Mouse (Mus musculus): ENCODE results near the gene Nck2. TPM values are rescaled to one million over a fixed set of nuclear protein-coding genes. Genes with fewer than 3 reads are reported as not detected.

The Nck2 gene
- polyA plus RNA-seq, 1 experiment, result 21.0 TPM

- H3K4me1 ChIP-seq (ENCODE audit: control insufficient read depth, insufficient read depth, low read length), result no peaks in the 10 kb centered on the region
- 80% methylated on average over 4 of the region's 4 CpGs for WGBS
- H3K27ac ChIP-seq (ENCODE audit: control insufficient read depth, insufficient read depth, low read depth, low read length, poor library complexity), result no peak overlapping the region
- H3K4me3 ChIP-seq (replicated peaks; ENCODE audit: control insufficient read depth, low read depth, low read length), result no peak overlapping the region
- TF ChIP-seq CTCF (IDR thresholded peaks at IDR 0.05; ENCODE audit: control insufficient read depth, insufficient read depth, low read length), result no peak
- TF ChIP-seq POLR2A (IDR thresholded peaks at IDR 0.05; ENCODE audit: borderline replicate concordance, control insufficient read depth, low read depth, low read length), result no peak
Measured at GRCm38 (mm10) chr1:43422969-43423748, 21.2 kb upstream of the Nck2 start.

- 56% methylated on average over 4 of the region's 4 CpGs for WGBS
Measured at GRCm38 (mm10) chr1:43426526-43426925, 17.9 kb upstream of the Nck2 start.

GRCm38 (mm10) chr1:43426993-43427535 is 17.3 kb upstream of the Nck2 start:
- H3K27ac ChIP-seq (ENCODE audit: control insufficient read depth, insufficient read depth, low read depth, low read length, poor library complexity), result no peak overlapping the region
- no peak overlapping the region for H3K4me3 ChIP-seq (replicated peaks; ENCODE audit: control insufficient read depth, low read depth, low read length)
- H3K4me1 ChIP-seq (ENCODE audit: control insufficient read depth, insufficient read depth, low read length), result no peaks in the 10 kb centered on the region
- WGBS, result 84% methylated on average over 6 of the region's 6 CpGs
- TF ChIP-seq CTCF (IDR thresholded peaks at IDR 0.05; ENCODE audit: control insufficient read depth, insufficient read depth, low read length), result no peak
- TF ChIP-seq POLR2A (IDR thresholded peaks at IDR 0.05; ENCODE audit: borderline replicate concordance, control insufficient read depth, low read depth, low read length), result no peak

More at GRCm38 (mm10) chr1:43426526-43426925, 17.9 kb upstream of the Nck2 start:
- H3K27ac ChIP-seq (ENCODE audit: control insufficient read depth, insufficient read depth, low read depth, low read length, poor library complexity), result no peak overlapping the region
- H3K4me1 ChIP-seq (ENCODE audit: control insufficient read depth, insufficient read depth, low read length), result no peaks in the 10 kb centered on the region
- no peak overlapping the region for H3K4me3 ChIP-seq (replicated peaks; ENCODE audit: control insufficient read depth, low read depth, low read length)
- TF ChIP-seq POLR2A (IDR thresholded peaks at IDR 0.05; ENCODE audit: borderline replicate concordance, control insufficient read depth, low read depth, low read length) (no peak), CTCF (IDR thresholded peaks at IDR 0.05; ENCODE audit: control insufficient read depth, insufficient read depth, low read length) (no peak)

- H3K4me1 ChIP-seq (ENCODE audit: control insufficient read depth, insufficient read depth, low read length), result no peaks in the 10 kb centered on the region
- 62% methylated on average over 9 of the region's 9 CpGs for WGBS
- no peak overlapping the region for H3K4me3 ChIP-seq (replicated peaks; ENCODE audit: control insufficient read depth, low read depth, low read length)
- TF ChIP-seq CTCF (IDR thresholded peaks at IDR 0.05; ENCODE audit: control insufficient read depth, insufficient read depth, low read length) (no peak), POLR2A (IDR thresholded peaks at IDR 0.05; ENCODE audit: borderline replicate concordance, control insufficient read depth, low read depth, low read length) (no peak)
- H3K27ac ChIP-seq (ENCODE audit: control insufficient read depth, insufficient read depth, low read depth, low read length, poor library complexity), result no peak overlapping the region
Measured at GRCm38 (mm10) chr1:43429924-43430876, 14.2 kb upstream of the Nck2 start.

GRCm38 (mm10) chr1:43433853-43434252 is 10.5 kb upstream of the Nck2 start:
- H3K27ac ChIP-seq (ENCODE audit: control insufficient read depth, insufficient read depth, low read depth, low read length, poor library complexity), result no peak overlapping the region
- no peak overlapping the region for H3K4me3 ChIP-seq (replicated peaks; ENCODE audit: control insufficient read depth, low read depth, low read length)
- H3K4me1 ChIP-seq (ENCODE audit: control insufficient read depth, insufficient read depth, low read length), result no peaks in the 10 kb centered on the region
- TF ChIP-seq CTCF (IDR thresholded peaks at IDR 0.05; ENCODE audit: control insufficient read depth, insufficient read depth, low read length) (no peak), POLR2A (IDR thresholded peaks at IDR 0.05; ENCODE audit: borderline replicate concordance, control insufficient read depth, low read depth, low read length) (no peak)
- 78% methylated on average over 4 of the region's 4 CpGs for WGBS

GRCm38 (mm10) chr1:43436554-43436953 is 7.8 kb upstream of the Nck2 start:
- TF ChIP-seq POLR2A (IDR thresholded peaks at IDR 0.05; ENCODE audit: borderline replicate concordance, control insufficient read depth, low read depth, low read length), result no peak
- no peak for TF ChIP-seq CTCF (IDR thresholded peaks at IDR 0.05; ENCODE audit: control insufficient read depth, insufficient read depth, low read length)
- Histone ChIP-seq H3K4me1 (ENCODE audit: control insufficient read depth, insufficient read depth, low read length) (no peaks in the 10 kb centered on the region), H3K27ac (ENCODE audit: control insufficient read depth, insufficient read depth, low read depth, low read length, poor library complexity) (no peak overlapping the region), H3K4me3 (replicated peaks; ENCODE audit: control insufficient read depth, low read depth, low read length) (no peak overlapping the region)

- no peaks in the 10 kb centered on the region for H3K4me1 ChIP-seq (ENCODE audit: control insufficient read depth, insufficient read depth, low read length)
- H3K4me3 ChIP-seq (replicated peaks; ENCODE audit: control insufficient read depth, low read depth, low read length), result no peak overlapping the region
- no peak for TF ChIP-seq POLR2A (IDR thresholded peaks at IDR 0.05; ENCODE audit: borderline replicate concordance, control insufficient read depth, low read depth, low read length)
- no peak for TF ChIP-seq CTCF (IDR thresholded peaks at IDR 0.05; ENCODE audit: control insufficient read depth, insufficient read depth, low read length)
- no peak overlapping the region for H3K27ac ChIP-seq (ENCODE audit: control insufficient read depth, insufficient read depth, low read depth, low read length, poor library complexity)
- WGBS, result 60% methylated on average over 1 of the region's 1 CpGs
Measured at GRCm38 (mm10) chr1:43439261-43439660, 5.1 kb upstream of the Nck2 start.

GRCm38 (mm10) chr1:43442568-43442967 is 1.8 kb upstream of the Nck2 start:
- TF ChIP-seq CTCF (IDR thresholded peaks at IDR 0.05; ENCODE audit: control insufficient read depth, insufficient read depth, low read length) (no peak), POLR2A (IDR thresholded peaks at IDR 0.05; ENCODE audit: borderline replicate concordance, control insufficient read depth, low read depth, low read length) (no peak)

More at GRCm38 (mm10) chr1:43442568-43442967, 1.8 kb upstream of the Nck2 start:
- WGBS, result 72% methylated on average over 2 of the region's 2 CpGs
- no peaks in the 10 kb centered on the region for H3K4me1 ChIP-seq (ENCODE audit: control insufficient read depth, insufficient read depth, low read length)
- no peak overlapping the region for H3K4me3 ChIP-seq (replicated peaks; ENCODE audit: control insufficient read depth, low read depth, low read length)
- no peak overlapping the region for H3K27ac ChIP-seq (ENCODE audit: control insufficient read depth, insufficient read depth, low read depth, low read length, poor library complexity)

Data from bone marrow, adult 2 months (tissue).